Mouse (Mus musculus): ENCODE data around the gene Osbpl10. TPM values are rescaled to one million over a fixed set of nuclear protein-coding genes. Genes with fewer than 3 reads are reported as not detected.

Gene Osbpl10
- polyA plus RNA-seq, 1 experiment from 2014 or later: 1.5 TPM

Other genes with a start within 250 kb of the Osbpl10 start
- 34.6 and 37.5 TPM in 2 replicates for gene Cmtm6, start 247.5 kb upstream of the Osbpl10 start, polyA plus RNA-seq (2015; fragmentation: Nextera tagmentation; extraction: Ambion mirVana)
- gene Cmtm7, start 196.7 kb upstream of the Osbpl10 start, polyA plus RNA-seq (2015; fragmentation: Nextera tagmentation; extraction: Ambion mirVana): 107 and 118 TPM in 2 replicates
- 14.3 and 16.4 TPM in 2 replicates for gene Cmtm8, start 134.4 kb upstream of the Osbpl10 start, polyA plus RNA-seq (2015; fragmentation: Nextera tagmentation; extraction: Ambion mirVana)
- 13.5 and 14.8 TPM in 2 replicates for gene Gpd1l, start 44.6 kb upstream of the Osbpl10 start, polyA plus RNA-seq (2015; fragmentation: Nextera tagmentation; extraction: Ambion mirVana)
- gene Rps27rt, start 4.2 kb downstream of the Osbpl10 start, polyA plus RNA-seq (2015; fragmentation: Nextera tagmentation; extraction: Ambion mirVana): 210 and 263 TPM in 2 replicates

Data from heart, embryonic 13.5 days (tissue).